Mouse (Mus musculus) olfactory bulb, adult 2 months (tissue): Measurements from ENCODE around the gene Arl15.

Experiments used
- CTCF ChIP-seq: fragments of 200-500 bp; IDR thresholded peaks from 2 replicates; pipeline ENCODE4 v1.5.1; 2012; ENCODE audit warnings: low read depth, mild to moderate bottlenecking, low read length, moderate library complexity; ENCODE audit not compliant: insufficient read depth
- POLR2A ChIP-seq: fragments of 200-500 bp; IDR thresholded peaks from 2 replicates; pipeline ENCODE4 v1.6.1; 2012; ENCODE audit warnings: mild to moderate bottlenecking, low read depth, low read length, moderate library complexity; ENCODE audit not compliant: insufficient read depth

- TF ChIP-seq POLR2A (no peak), CTCF (no peak)
Measured at GRCm38 (mm10) chr13:114026751-114027150, 232.4 kb downstream of the Arl15 start.
